Mouse (Mus musculus) cerebellum, adult 2 months (tissue): ENCODE measurements at regions not wholly inside any gene's neighbourhood (a gene's known extent, or its start where the extent isn't known, plus 50 kb on each side); places are given as distances from the start of the nearest gene placed in this dataset.

Experiments used
- DNase-seq, 2 experiments: peaks; one replicate each; pipeline ENCODE4 v3.0.0; 2021
- H3K27ac ChIP-seq: fragments of 200-500 bp; 2 replicates; pipeline ENCODE4 v1.5.1; 2012; ENCODE audit warnings: low read length, control low read depth, inconsistent platforms; ENCODE audit not compliant: insufficient read depth
- H3K27me3 ChIP-seq: fragments of 200-500 bp; 2 replicates; pipeline ENCODE4 v1.6.1; 2012; ENCODE audit warnings: inconsistent platforms, mild to moderate bottlenecking, low read length, moderate library complexity; ENCODE audit not compliant: control insufficient read depth, insufficient read depth
- H3K4me1 ChIP-seq: fragments of 200-500 bp; 2 replicates; pipeline ENCODE4 v1.6.1; 2011; ENCODE audit warnings: low read length; ENCODE audit not compliant: control insufficient read depth, insufficient read depth
- H3K4me3 ChIP-seq: fragments of 200-500 bp; replicated peaks from 2 replicates; pipeline ENCODE3; 2011; ENCODE audit warnings: mild to moderate bottlenecking, low read depth, low read length, control low read depth; ENCODE audit not compliant: insufficient read depth
- CTCF ChIP-seq: fragments of 200-500 bp; IDR thresholded peaks from 2 replicates; pipeline ENCODE4 v1.5.1; 2011; ENCODE audit warnings: low read depth, mild to moderate bottlenecking, control low read depth, low read length, moderate library complexity, borderline replicate concordance; ENCODE audit not compliant: insufficient read depth
- POLR2A ChIP-seq: fragments of 200-500 bp; IDR thresholded peaks from 2 replicates; pipeline ENCODE4 v1.6.1; 2011; ENCODE audit warnings: low read length, control low read depth, borderline replicate concordance; ENCODE audit not compliant: insufficient read depth
- WGBS: fragments of 180-500 bp; shearing (Covaris S2); methylation state at CpG from one replicate; pipeline ENCODE4 v1.1.7; 2018; 5-methylcytosine and 5-hydroxymethylcytosine counted together

- Histone ChIP-seq H3K4me1 (no peaks in the 10 kb centered on the region), H3K27me3 (no peaks in the 10 kb centered on the region), H3K4me3 (no peak overlapping the region), H3K27ac (no peak overlapping the region)
- DNase-seq, result no peak
- WGBS, result 79% methylated on average over 3 of the region's 3 CpGs
- TF ChIP-seq CTCF (no peak), POLR2A (no peak)
These were observed 103.3 kb downstream of the Prox1 start for GRCm38 (mm10) chr1:190067181-190067580.

- no peak for DNase-seq
- Histone ChIP-seq H3K4me1 (no peaks in the 10 kb centered on the region), H3K27ac (no peak overlapping the region), H3K27me3 (no peaks in the 10 kb centered on the region), H3K4me3 (no peak overlapping the region)
- WGBS, result 83% methylated on average over 9 of the region's 9 CpGs
- TF ChIP-seq CTCF, result no peak
- no peak for TF ChIP-seq POLR2A
These were observed 104.1 kb downstream of the Prox1 start for GRCm38 (mm10) chr1:190066426-190066825.

- no peak for DNase-seq
- no peaks in the 10 kb centered on the region for H3K27me3 ChIP-seq
- no peak overlapping the region for H3K27ac ChIP-seq
- TF ChIP-seq CTCF (no peak), POLR2A (no peak)
- H3K4me1 ChIP-seq, result no peaks in the 10 kb centered on the region
- H3K4me3 ChIP-seq, result no peak overlapping the region
- WGBS, result 46% methylated on average over 9 of the region's 9 CpGs
These were observed 108.8 kb downstream of the Prox1 start for GRCm38 (mm10) chr1:190061560-190062295.

- WGBS, result 72% methylated on average over 3 of the region's 3 CpGs
- no peaks in the 10 kb centered on the region for H3K27me3 ChIP-seq
- TF ChIP-seq CTCF (no peak), POLR2A (no peak)
- H3K4me3 ChIP-seq, result no peak overlapping the region
- no peak overlapping the region for H3K27ac ChIP-seq
- no peak for DNase-seq
- no peaks in the 10 kb centered on the region for H3K4me1 ChIP-seq
These were observed 111.5 kb downstream of the Prox1 start for GRCm38 (mm10) chr1:190059025-190059424.

- TF ChIP-seq CTCF, result no peak
- TF ChIP-seq POLR2A, result no peak
- no peak overlapping the region for H3K4me3 ChIP-seq
- H3K4me1 ChIP-seq, result no peaks in the 10 kb centered on the region
- no peaks in the 10 kb centered on the region for H3K27me3 ChIP-seq
- WGBS, result 63% methylated on average over 2 of the region's 2 CpGs
- H3K27ac ChIP-seq, result no peak overlapping the region
- DNase-seq, result no peak
These were observed 113.6 kb downstream of the Prox1 start for GRCm38 (mm10) chr1:190056931-190057330.

- DNase-seq, result no peak
- no peaks in the 10 kb centered on the region for H3K4me1 ChIP-seq
- 94% methylated on average over 2 of the region's 2 CpGs for WGBS
- TF ChIP-seq CTCF, result no peak
- no peak for TF ChIP-seq POLR2A
- no peaks in the 10 kb centered on the region for H3K27me3 ChIP-seq
- H3K27ac ChIP-seq, result no peak overlapping the region
- no peak overlapping the region for H3K4me3 ChIP-seq
These were observed 118.6 kb downstream of the Prox1 start for GRCm38 (mm10) chr1:190051903-190052302.

- no peaks in the 10 kb centered on the region for H3K4me1 ChIP-seq
- no peak overlapping the region for H3K4me3 ChIP-seq
- H3K27ac ChIP-seq, result no peak overlapping the region
- no peak for TF ChIP-seq CTCF
- no peak for TF ChIP-seq POLR2A
- DNase-seq, result no peak
- 79% methylated on average over 2 of the region's 2 CpGs for WGBS
- no peaks in the 10 kb centered on the region for H3K27me3 ChIP-seq
These were observed 121.9 kb downstream of the Prox1 start for GRCm38 (mm10) chr1:190048521-190049170.

GRCm38 (mm10) chr1:190047201-190047600, 123.3 kb downstream of the Prox1 start:
- Histone ChIP-seq H3K27me3 (no peaks in the 10 kb centered on the region), H3K4me1 (no peaks in the 10 kb centered on the region), H3K4me3 (no peak overlapping the region), H3K27ac (no peak overlapping the region)
- no peak for DNase-seq
- TF ChIP-seq POLR2A (no peak), CTCF (no peak)
- 83% methylated on average over 6 of the region's 6 CpGs for WGBS
